Mouse (Mus musculus): ENCODE measurements at regions not wholly inside any gene's neighbourhood (a gene's known extent, or its start where the extent isn't known, plus 50 kb on each side); places are given as distances from the start of the nearest gene placed in this dataset.
A peak's percentile ranks its signal among the peaks of the same experiment; 100 is the strongest.

DNA sequence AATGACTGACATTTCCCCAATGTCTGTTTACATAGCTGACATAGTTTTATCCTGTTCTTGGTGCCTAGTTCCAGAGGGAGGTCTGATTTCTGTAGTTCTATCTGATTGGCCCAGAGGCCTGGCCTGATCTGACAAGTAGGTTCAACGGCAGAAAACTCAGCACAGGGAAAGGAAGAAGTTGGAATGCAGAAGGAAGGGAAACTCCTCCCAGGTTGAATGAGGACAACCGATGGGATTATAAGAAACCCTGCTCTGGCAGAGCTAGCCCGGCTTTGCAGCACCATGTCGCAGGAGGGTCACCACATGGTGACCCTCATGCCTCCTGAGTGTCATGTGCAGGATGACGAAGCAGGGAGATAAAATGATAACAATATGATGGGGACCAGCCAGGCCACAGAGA, 89.8 kb upstream of the Gsc start:
- DNase-seq (ENCODE audit: low spot score), result no peak

DNA sequence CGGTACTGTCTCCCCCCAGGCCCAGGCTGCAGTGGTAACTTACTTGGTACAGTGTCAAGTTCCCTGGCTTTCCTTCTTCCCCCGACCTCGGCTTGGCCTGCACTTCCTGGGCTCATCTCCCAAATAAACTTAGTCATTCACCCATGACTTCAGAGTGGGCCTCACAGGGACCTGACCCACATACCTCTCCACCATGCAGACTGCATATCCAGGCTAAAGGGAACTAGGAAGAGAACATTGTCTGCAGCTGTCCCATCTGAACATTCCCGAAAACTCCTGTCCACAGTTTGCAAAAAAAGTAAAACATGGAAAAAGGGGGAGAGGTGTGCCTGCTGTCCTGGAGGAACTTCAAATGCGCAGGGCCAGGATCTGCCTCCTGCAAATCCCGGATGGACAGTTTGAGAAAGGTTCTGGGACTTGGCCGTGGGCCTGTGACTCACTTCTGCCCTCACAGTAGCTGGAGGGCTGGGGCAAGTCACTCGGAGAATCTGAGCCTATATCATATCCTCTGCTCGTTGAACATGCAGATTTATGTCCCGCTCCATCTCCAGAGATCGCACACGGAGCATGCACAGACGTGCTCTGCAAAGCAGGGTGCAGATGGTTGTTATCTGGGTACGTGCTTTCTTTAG, 87.9 kb upstream of the Gsc start:
- no peak for DNase-seq (ENCODE audit: low spot score)

DNA sequence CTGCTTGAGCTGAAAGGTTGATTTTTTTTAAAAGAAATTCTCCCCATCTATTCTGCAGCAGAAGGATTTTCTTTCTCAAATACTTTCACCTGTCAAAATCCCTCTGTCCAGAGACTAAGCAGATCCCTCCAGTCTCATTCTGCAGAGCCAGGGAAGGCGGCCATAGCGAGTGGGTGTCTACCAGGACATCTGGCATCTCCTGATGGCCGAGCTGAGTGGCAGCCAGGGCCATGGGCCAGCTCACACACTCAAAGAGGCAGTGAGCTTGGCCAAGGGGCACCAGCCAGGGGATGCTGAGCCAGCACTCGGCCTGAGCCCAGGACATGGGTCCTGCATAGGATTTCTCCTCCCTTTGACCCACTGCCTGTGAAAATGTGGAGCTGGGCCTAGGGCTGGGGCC, 84.6 kb upstream of the Gsc start:
- DNase-seq (ENCODE audit: low spot score), result peak; percentile 3

DNA sequence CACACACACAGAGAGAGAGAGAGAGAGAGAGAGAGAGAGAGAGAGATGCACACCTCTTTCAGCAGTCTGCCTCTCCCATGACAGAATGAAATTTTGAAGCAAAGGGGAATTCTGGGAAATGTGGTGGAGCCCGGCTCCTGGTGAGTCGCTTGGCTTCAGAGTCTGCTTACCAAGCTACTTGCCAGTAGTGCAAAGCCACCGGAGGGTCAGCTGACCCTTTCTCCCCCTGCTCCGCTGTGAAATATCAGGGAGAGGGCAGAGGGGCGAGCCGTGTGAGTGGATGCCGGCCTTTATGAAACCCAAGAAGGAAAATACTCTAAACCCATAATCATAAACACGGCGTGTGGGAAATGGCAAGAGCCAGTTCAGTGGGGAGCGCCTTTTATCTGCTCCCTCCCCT, 84.2 kb upstream of the Gsc start:
- DNase-seq (ENCODE audit: low spot score), result no peak

DNA sequence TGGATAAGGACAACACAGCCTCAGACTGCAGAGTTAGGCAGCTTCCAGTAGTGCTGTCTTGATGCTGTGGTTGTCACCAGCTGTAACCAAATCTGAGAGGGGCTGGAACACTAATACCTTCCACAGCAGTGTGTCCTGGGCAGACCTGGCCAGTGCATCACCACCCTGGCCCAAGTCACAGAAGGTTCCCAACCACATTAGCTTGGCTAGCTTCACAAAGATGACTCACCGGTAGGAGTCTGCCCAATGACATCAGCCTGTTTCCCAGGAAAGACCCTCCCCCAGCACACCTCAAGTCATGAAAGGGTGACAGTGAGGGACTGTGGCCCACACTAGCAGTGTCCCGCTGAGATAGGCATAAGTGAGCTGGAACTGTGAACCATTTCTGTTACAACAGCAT, 75.5 kb upstream of the Gsc start:
- DNase-seq (ENCODE audit: low spot score), result no peak

DNA sequence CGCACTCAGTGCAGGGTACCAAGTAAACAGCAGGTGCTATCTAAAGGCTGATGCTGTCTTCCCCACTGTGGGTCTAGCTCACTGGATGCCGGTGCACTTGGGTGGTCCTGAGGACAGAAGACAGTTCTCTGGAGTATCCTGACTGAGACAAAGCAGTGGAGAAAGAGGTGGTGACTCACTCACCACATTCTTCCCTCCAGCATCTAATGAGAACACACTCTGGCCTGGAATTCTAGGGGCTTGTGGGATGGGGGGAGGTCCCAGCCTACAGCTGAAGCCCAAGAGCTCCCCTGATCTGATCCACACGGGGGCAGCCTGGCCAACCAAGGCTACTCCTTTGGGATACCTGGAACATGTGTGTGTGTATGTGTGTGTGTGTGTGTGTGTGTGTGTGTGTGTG, 74.4 kb upstream of the Gsc start:
- DNase-seq (ENCODE audit: low spot score), result no peak

DNA sequence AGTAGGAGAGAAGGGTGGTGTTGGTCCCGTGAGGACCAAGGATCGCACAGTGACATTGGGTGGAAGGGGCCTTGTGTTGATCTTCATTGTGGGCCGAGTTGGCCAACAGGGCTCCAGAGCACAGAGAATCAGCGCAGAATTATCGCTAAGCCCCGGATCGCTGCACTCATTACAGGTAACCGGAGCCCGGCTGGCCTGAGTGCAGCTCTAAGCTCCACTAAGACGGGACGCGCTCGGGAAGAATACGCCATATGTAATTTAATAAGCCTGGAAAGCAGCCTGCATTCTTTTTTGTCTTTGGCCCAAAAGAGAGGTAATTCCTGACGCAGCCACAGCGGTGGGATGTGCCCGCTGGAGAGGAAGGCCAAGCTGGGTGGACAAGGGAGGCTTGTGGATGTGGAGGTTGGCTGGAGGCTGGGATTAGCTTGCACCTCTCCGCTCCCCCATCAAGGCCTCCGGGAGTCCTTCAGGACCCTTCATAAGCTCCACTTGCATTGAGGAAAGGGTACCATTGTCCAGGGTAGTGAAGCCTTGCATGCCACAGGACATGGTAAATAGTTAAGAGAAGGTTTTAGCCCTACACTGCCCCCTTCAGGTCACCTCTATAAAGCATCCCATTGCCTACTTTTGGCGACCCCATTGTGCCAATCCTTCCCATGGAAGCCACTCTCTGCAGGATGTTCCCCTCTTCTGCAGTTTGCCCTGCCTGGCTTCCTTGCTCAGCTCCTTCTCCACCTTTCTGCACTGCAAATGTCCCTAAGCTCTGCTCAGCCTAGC, 73.1 kb upstream of the Gsc start:
- DNase-seq (ENCODE audit: low spot score), result no peak

DNA sequence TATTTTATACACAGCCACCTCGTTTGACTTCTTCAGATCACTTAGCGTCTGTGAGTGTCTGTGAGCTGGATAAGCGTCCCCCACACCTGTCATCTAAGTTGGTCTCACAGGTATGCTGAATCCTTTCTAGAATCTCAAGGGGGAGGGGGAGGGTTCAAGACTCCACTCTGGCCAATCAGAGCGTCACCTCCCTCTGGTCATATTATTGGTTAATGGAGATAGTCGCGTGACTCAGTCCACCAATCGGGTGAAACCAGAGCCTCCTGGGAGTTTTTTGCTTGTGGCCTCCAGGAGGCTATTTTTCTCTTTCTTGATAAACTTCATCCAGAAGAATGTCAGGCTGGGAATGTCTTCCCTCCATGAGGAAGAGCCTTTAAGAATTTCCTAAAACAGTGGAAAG, 66.8 kb upstream of the Gsc start:
- DNase-seq (ENCODE audit: low spot score), result no peak

DNA sequence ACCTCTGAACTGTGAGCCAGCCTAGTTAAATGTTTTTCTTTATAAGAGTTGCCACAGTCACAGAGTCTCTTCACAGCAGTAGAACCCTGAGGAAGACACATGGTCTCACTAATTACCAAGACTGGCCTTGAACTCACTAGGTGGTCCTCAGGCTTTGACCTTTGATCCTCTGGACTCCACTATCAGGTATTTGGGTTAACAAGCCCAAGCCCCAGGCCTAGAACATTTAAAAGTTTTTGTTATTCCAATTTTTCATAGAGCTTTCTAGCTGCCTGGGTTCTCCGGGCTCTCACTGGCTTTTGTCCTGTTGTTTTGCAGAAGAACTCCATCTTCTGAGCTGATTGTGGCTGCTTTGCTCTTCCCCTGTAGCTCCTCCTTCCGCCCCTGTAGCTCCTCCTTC, 65.3 kb upstream of the Gsc start:
- DNase-seq (ENCODE audit: low spot score), result no peak

DNA sequence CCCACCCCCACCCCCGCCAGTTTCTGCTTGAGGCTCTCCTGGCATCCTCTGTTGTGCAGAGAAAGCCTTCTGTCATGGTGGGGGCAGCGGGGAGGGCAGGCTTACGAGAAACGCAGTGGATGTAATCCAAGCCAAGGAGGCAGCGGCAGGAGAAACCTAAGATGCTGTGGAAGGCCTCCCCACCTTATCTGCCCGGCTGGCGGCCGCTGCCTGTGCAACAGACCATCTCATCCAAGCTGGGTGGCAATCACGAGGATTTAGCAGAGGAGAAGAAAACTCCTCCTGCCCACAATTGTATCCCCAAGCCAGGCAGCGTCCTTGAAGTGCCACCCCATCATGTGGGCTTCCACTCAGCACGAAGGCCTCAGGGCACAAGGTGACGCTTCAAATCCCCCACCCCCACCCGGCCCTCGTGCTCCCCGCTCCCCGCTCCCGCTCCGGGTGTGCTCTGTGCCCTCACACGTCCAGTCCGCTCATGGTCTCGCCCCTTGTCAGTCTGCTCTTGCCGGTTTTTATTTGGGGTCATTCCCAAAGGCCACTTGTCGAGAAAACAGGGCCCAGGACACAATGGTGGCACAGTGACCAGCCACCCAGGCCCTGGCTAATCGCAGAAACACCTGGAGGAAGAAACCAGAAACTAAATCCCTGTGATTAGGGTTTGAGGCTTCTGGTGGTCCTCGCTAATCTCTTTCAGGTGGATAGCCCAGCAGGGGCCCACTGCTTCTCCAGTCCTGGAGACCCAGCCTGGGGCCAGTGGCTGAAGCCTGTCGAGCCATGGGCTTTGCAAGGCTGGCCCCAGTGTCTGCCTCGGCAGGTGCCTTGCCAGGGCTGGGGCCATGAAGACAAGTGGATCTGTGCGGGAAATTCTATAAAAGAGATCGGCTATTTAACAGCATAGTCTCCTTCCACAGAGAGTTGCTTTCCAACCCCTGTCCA, 58.6 kb upstream of the Gsc start:
- DNase-seq (ENCODE audit: low spot score), result no peak

DNA sequence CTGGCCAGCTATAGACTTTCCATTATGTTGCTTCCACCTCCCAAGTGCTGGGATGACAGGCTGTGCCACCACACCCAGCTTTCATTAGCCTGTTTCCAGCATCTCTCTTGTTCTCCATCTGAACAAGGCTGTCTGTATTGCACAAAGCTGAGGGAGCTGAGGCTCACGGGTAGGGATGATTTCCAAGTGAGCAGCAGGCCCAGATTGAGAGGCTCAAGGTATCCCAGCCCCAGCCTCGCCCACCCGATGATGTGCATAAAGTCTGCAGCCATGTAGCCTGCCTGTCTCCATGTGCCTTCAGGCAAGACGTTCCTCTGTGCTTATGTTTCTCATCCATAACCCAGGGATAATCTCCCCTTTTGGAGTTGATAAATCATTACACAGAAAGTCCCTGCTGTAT, 57.5 kb upstream of the Gsc start:
- no peak for DNase-seq (ENCODE audit: low spot score)
